Mouse (Mus musculus) frontal cortex, postnatal 25 days (tissue): Measurements from ENCODE around the gene Arcn1.
A peak's percentile ranks its signal among the peaks of the same experiment; 100 is the strongest.
"Not testable (repeated sequence)": the region's sequence is repeated elsewhere in the genome, so short reads cannot be mapped to it uniquely, and the experiment has no call there.

ENCODE experiments used
- DNase-seq, 2 experiments: peaks; one replicate each; pipeline ENCODE4 v3.0.0; 2022; ENCODE audit warnings: low spot score in 2 of 2

The Arcn1 gene

DNA sequence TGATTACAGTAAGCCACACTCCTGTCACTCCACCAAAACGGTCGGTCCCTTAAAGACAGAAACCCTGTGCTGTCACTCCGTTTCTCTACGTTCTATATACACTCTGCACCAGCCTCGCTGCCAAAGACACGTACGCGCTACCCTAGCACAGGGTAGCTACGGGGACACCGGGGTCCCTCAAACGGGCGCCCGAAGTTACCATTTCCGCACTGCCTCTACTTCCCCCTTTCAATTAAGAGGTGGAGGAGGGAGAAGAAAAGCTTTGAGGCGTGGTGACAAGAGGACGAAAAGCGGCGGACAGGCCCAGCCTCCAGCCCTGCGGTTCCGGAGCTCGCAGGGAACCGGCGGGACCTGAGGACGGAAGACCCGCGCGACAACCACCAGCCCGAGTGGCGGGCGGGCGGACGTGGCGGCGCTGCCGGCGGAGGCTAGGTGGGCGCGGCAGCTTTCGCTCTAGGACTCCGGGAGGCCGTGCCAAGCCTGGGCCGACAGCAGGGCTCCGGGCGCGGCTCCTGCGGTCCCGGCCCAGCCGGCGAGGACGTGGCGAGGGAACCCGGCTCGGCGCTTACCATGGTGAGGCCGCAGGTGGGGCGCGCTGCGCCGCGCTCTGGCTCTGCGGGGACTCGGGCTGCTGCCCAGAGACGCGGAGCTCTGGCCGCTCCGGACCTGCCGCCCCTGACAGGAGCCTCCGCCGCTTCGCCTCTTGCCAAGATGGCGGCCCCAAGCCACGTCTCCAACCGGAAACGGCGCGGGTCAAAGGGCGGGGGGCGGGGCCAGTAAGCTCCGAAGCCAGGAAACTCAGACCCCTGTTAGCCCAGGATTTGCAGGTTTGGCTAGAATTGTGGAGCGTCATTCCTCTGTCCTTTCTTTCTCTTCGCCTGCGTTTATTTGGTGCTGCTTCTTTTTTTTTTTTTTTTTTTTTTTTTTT lies at the start of gene Arcn1, which contains the start of gene Ift46:
TSS of gene Arcn1 (minus strand) at position 745 of the 928 bp plus-strand sequence.
TSS of gene Ift46 (plus strand) at position 808 of the 928 bp plus-strand sequence.
- peak; percentile 65 to 72 for DNase-seq

DNA sequence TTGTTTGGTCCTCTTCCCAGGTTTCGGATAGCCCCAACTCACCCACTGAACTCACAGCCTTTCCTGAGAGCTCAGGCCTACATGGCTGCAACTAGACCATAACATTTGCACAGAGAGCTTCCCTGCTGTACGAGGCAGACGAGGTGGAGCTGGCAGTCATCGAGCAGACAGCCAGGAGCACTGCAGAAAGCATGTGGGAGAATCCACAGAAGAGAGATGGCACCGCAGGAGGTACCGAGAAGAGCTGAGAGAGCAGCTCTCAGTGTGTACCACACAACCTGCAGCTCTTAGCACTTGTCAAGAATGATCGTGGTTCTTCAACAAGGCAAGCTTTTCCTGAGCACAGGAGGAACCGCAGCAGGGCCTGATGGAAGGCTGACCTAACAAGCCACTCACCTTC lies 46.5 kb upstream of the Arcn1 start:
- no peak for DNase-seq

DNA sequence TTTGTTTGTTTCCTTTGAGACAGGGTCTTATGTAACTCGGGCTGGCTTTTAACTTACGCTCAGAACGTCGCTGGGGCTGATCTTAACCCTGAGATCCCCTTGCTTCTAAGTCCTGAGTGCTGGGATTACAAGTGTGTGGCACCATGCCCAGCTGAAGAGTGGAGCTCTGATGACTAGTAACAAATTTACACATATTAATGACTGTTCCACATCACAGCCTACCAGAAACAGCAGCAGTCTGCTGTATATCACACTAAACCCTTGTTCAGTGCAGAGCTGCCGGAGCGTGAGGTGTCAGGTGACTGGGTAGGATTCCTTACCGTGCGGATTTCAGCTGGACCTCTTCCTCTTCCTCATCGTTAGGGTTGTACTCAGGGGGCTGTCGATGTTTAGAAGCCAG lies 42.7 kb upstream of the Arcn1 start:
- no peak for DNase-seq

DNA sequence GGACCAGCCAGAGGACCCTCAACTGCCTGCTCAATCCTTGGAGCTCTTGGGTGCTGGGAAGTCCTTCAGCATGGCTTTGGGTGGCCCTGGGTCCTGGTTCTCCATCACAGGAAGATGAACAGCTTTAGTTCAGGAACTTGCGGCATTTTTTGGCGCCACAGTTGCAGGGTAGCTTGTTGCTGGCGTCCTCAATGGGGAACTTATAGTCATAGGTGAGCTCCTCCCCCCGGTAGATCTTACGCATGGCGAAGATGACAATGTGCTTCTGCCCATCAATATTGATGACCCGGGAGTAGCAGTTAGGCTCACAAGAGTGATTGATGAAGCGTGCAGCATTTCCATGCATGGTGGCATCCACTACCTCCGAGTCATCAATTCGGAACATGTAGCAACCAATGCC lies 40.1 kb upstream of the Arcn1 start:
- DNase-seq = no peak

DNA sequence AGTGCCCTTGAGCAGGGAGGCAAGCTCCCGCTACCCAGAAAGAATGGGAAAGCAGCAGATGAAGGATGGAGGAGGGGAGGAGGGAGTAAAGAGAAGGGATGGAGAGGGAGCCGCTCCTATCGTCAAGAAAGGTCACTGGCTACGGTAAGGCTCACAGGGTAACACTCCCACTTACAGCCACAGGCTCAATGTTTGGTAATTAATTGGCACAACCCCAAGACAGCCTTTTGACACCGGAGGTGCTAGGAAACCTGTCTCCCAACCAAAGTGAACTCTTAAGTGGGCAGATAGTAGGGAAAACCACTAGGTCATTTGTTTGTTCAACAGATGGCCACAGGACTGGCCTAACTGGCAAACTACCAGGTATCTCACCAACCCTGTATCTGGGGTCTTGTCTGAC lies 39.5 kb upstream of the Arcn1 start:
- DNase-seq = no peak

DNA sequence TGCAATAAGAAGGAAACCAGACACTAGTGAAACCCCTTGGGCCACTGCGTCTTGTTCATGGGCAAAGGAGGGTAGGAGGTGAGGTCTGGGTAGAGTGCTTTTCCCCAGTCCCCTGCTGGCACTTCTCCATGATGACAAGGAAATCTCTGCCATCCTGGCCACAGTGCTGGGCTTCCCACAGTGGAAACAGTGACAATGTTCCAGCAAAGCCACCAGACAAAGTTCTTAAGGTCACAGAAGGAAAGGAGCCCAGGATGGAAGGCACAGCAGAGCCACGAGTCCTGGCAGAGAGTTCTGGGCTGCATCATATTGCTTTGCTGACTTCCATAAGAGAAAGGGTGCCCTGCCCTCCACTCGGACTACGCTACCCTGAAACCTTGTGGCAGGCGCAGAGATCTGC lies 37.9 kb upstream of the Arcn1 start:
- DNase-seq = no peak

DNA sequence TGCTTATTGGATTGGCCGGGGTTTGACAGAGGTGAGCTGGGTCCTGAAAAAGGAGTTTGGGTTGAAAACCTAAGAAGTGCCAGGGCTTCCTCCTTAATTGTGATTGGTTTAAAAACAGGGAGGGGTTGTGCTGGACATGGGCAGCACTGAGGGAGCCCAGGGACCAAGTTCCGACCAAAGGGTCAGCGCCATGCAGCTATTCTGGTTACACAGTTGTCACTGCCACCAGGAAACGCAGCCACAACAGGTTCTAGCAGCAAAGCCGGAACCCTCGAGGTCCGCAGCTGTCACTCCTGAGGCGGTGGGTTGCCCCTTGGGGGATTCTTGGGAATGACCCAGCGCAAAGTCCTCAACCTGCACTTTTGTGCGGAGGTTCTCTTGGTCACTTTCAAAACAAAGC lies 37.0 kb upstream of the Arcn1 start:
- no peak for DNase-seq

DNA sequence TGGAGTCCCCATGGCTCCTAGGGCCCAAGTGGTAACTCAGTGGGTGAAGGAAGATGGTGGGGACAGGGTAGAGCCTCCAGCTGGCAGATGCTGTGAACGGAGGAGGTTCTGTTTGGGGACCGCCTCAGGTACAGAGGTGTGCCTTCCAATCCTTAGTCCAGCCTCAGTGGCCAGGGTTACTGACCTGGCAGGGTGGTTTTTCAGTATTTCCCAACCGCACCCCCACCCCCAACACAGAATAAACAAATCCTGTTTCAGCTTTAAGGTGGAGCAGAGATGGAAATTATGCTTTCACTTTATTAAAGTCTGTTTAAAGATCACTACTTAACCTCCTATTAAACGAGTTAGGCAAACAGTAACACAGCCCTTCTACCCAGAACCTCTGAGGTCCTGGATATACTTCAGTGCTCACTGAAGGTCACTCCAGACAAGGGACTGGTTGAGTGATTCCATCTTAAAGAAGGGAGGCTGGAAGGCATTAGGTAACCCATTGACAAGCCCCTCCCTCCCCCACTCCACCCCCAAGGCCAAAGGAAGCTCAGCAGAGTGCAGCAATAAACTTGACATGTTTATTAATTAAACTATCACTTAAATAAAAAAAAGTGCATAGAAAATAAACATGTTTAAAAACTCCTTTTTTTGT lies 35.3 kb upstream of the Arcn1 start, which contains the start of gene Ttc36:
TSS of gene Ttc36 (minus strand) at position 265 of the 643 bp plus-strand sequence.
- DNase-seq = no peak

DNA sequence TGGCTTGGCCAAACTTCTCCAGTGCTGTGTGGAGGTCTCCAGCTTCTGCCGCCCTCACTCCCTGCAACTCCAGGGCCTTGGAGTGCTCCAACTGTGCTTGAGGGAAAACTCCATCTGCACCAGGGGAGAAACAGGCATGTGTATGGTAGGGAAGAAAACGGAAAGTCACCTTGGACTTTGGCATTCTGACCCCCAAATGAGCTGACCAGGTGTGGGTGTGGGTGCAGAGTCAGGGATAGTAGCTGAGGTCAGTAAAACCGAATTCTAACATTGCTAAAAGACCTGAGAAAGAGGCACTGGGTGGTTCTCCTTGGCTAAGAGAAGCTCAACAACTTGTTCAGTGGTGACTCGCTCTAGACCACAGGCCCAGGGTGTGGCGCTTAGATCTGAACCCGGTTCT lies 34.0 kb upstream of the Arcn1 start:
- DNase-seq = no peak

DNA sequence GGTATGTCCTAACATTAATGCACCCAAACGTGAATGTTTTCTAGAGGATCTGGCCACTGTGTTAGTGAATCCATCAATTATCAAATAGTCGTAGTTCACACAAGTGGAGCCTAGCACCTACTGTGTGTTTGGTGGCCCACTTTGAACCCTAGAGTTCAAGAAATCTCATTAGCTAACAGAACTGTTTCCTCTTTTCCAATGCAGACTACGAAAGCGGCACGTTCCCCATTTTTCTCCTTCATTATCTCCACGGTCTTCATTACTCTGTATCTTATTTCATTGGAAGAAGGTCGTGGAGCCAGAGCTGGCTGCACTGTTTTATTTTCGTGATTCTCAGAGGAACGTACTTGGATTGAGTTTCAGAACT lies 32.3 kb upstream of the Arcn1 start:
- DNase-seq = no peak

DNA sequence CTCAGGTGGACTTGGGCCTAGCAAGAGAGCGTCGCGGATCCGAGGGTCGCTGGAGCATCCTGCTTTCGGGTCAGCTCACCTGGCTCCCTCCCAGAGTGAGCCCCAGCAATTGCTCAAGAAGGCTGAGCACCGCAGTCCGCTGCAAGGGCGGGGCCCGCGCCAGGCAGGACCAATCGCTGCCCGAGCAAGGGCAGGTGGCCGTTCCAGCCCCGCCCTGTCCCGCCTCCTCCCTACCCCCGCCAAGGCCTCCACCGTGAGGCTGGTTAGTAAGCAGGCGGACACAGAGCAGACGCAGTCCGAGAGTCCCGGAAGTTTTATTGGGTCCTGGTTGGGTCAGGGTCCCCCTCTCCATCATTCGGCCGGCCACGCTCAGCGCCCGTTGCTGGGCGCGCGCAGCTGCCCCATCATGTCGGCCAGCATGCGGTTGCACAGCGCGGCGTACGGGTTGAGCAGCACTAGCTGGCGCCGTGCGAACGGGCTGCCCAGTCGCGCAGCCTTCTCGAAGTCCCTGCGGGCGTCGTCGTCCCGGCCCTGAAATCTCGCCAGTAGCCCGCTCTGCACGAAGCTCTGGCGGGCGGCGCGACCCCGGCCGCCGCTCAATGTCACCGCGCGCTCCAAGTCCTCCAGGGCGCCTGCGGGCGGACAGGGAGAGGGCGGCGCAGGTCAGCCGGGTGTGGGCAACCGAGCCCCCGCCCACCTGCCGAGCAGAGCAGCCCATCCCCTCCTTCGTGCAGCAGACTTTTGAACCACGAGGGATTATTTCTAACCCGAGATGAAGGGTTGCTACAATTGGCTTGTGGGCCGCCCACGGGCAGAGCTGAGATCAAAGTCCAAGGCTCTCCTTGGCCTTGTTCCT lies 31.7 kb upstream of the Arcn1 start, which contains the start of gene Tmem25:
TSS of gene Tmem25 (minus strand) at position 206 of the 856 bp plus-strand sequence.
- peak; percentile 76 to 77 for DNase-seq

DNA sequence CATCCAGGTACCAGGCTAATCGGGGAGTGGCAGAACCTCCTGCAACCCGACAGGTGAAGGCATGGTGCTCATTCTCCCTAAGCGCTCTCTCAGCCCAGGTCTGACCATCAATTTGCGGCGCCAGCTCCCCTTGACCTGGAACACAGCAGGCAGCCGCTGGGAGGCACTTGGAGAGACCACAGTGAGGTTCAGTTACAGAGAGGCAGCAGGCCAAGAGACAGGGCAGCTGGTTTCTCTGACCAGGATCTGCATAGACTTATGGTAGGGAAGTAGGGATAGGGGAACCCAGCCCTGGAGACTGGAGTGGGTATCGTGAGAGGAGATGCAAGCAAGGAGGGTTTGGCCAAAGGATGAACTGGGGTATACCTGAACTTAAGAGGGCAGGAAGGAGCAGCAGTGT lies 30.7 kb upstream of the Arcn1 start:
- DNase-seq = no peak

DNA sequence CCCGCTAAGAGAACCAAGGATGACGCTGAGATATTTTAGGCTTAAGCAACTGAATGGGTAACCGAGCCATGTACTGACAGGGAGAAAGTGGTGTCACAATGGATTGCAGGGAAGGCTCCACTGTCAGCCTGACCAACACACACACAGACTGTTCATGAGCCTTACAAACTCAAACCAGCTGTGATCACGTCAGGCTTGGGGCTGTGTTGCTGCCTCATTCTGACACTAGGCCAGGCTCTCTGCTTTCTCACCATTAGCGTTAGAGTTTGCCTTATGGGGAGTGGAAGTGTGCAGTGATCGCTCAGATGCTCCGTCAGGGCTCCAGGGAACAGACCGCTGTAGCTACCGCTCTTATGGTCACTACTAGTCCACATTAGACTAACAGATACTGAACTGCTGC lies 25.2 kb upstream of the Arcn1 start:
- DNase-seq = no peak

DNA sequence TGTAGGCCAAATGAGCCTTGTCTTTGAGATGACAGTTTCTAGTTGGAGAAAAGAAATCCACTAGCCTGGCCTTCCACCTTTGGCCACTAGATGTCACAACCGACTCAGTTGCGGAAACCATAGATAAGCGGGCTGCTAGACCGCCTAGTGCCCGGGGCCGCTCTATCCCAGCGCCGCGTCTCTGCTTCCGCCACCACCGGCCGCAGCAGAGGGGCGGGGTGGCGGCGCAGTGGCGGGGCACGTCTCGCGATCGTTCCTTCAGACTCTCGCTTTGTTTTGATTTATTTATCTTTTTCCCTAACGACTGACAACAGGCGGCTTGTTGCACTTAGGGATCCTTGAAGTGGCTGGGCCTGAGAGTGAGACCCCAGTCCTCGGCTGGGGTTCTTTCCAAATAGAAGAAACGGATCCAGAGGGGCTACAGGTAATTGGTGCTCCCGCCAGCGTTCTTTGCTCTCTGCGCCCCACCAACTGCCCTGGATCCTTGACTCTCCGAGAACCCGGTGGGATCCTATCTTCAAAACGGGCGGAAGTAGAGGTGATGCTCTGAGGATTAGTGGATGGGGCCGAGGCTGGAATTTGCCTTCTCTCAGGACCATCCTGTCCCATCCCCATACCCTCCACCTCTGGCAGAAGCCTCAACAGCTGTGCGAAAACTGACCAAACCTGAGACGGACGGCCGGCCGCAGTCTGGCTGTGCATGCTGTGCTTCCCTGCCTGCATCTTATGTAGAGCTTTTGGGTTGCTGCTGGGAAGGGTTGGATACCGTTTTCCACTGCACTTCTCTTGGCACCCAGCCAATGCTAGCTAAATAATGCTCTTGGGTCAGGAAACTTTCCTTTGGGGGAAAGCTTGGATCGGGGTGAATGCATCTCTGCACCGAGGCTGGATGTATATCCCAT lies 5.4 kb upstream of the Arcn1 start:
- DNase-seq = peak; percentile 91 to 96

DNA sequence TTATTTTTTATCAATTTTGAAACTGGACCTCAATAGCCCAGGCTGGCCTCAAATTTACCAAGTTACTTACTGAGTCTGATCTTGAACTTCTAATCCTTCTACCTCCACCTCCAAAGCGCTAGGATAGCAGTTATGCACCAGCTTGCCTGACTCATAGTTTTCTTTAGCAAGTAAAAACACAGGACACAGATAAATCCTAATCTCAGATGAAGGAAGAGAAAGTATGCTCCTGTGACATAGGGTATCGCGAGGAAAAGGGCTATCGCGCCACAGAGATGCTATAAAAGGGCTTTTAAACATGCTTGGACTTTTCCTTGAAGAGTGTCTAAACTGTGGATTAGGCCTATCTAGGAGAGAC lies 4.7 kb upstream of the Arcn1 start:
- no peak for DNase-seq

DNA sequence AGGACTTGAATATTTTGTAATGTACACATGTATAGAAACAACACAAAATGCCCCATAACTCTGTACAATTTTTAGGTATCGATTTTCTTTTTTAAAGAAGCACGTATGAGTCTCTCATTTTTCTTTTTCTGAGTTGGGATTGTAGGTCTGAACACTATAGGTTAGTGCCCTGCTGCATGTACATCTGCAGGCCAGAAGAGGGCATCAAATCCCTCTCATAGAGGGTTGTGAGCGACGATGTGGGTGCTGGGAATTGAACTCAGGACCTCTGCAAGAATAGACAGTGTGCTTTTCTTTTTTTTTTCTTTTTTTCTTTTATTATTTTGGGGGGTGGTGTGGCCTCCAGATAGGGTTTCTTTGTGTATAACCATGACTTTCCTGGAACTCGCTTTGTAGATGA lies 3.7 kb upstream of the Arcn1 start:
- no peak for DNase-seq

DNA sequence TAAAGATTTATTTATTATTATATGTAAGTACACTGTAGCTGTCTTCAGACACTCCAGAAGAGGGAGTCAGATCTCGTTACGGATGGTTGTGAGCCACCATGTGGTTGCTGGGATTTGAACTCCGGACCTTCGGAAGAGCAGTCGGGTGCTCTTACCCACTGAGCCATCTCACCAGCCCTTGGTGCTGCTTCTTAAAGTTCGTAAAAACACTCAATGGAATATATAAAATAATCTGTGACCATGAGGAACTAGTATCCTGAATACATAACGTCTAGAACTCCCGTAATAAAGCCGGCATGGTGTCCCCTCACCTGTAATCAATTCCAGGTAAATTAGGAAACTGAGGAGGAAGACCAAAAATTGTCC lies 367 bp upstream of the Arcn1 start:
- not testable (repeated sequence) for DNase-seq

DNA sequence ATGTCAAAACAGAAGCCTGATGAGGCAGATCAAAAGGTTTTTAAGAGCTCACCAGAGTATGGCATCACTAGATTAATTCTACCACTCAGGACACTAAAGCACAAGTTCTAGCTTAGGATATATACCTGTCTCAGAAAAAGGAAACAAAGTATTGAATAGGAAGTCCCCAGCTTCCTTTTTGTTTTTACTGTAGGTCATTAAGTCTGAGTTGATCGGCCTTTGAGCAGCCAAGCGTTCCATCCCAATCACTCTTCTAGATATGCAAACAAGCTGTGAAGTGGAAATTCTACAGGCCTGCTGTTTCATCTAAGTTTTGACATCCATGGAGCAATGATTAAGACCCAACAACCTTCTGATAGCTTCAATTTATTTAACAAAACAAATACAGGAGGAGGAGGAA lies 6.8 kb downstream of the Arcn1 start:
- DNase-seq = no peak

DNA sequence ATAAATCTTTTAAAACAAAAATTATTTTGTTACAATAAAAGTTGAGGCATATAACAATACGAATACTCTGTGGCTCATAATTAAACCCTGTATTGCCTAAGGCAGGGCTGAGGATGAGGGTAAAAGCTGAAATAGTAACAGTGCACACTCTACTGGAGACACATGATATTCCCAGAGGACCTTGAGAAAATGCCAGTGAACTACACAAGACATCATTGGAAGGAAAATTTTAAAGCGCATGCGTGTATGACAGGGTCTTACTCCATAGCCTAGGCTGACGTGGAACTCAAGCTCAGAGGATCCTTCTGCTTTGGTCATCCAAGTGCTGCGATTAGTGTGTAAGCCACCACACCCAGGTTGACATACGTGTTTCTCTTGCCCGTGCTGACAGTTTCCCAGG lies 19.2 kb downstream of the Arcn1 start:
- DNase-seq = no peak

DNA sequence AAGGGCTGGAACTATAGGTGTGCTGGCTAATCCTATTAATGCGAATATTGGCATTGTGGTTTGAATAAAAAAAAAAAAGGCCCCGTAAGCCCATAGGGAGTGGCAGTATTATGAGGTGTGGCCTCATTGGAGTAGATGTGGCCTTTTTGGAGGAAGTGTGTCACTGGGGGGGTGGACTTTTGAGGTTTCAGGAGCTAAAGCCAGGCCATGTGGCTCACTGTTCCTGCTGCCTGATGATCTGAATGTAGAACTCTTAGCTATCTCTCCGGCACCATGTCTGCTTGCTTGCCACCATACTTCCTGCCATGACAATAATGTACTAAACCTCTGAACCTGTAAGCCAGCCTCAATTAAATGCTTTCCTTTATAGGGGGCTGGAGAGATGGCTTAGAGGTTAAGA lies 20.3 kb downstream of the Arcn1 start:
- DNase-seq = no peak

DNA sequence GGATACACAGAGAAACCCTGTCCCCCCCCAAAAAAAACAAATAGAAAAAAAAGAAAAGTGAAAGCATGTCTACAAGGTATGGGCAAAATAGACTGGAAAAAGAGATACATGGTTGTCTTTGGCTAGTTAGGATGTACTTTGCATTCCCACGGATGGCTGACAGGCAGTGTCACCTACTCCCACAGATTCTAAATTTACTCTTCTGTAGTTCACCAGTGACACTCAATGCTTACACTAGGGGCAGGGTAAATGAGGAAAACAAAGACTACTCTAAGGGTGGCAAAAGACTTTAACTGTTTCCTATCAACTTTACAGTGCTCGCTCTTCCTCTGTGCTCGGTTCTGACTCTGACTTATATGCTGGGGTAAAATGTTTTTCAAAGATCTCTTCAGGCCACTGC lies 21.0 kb downstream of the Arcn1 start:
- no peak for DNase-seq
